8 mouse cellular contexts compared by ENCODE assay signal in the genomic region with DNA sequence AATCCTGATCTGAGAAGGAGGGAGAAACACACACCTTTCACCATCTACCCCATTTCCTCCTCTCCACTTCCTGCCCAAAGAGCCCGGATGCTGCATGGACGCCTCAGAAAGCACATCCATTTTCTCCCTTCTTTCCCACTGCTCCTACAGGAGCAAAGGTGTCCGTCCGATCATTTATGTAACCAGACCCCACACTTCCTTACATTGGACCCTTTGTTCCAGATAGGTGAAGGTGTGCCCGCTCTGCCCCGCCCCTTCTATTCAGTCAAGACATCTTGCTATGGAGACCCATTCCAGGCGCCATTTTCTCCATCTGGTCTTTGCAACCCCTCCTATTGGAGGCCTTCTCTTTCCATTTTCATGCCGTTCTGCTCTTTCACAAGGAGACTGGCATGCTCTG. TPM values are rescaled to one million over a fixed set of nuclear protein-coding genes. Genes with fewer than 3 reads are reported as not detected.
DNase-seq lines count a peak whose midpoint lies in the region; TF ChIP-seq lines count a peak whose summit lies in the region.

No protein-coding gene starts in this region.

- H3K9me3 ChIP-seq in embryonic facial prominence, embryonic 10.5 days, result peaks cover 53% of the 10 kb centered on the region
- H3K9me3 ChIP-seq in limb, embryonic 10.5 days (replicated peaks), result peaks cover 30% of the 10 kb centered on the region

- no peaks in the 10 kb centered on the region for H3K36me3 ChIP-seq in kidney, adult 2 months (ENCODE audit: control insufficient read depth, insufficient read depth, low read length)
- H3K36me3 ChIP-seq in embryonic facial prominence, embryonic 10.5 days (replicated peaks), result peaks cover 71% of the 10 kb centered on the region
- H3K36me3 ChIP-seq in limb, embryonic 10.5 days, result peaks cover 47% of the 10 kb centered on the region

- H3K4me3 ChIP-seq in kidney, adult 2 months (ENCODE audit: insufficient read depth, low read depth, low read length), result no peak overlapping the region
- peak overlapping the region; percentile 74 for H3K4me3 ChIP-seq in embryonic facial prominence, embryonic 10.5 days
- H3K4me3 ChIP-seq in limb, embryonic 10.5 days, result peak overlapping the region; percentile 68
- peak overlapping the region; percentile 41 for H3K4me3 ChIP-seq in olfactory bulb, adult 2 months (ENCODE audit: insufficient read depth, low read depth, low read length)

- H3K27ac ChIP-seq in kidney, adult 2 months (ENCODE audit: insufficient read depth, low read depth, low read length), result no peak overlapping the region
- peak overlapping the region; percentile 96 for H3K27ac ChIP-seq in embryonic facial prominence, embryonic 10.5 days (replicated peaks)
- H3K27ac ChIP-seq in limb, embryonic 10.5 days, result peak overlapping the region; percentile 94
- H3K27ac ChIP-seq in olfactory bulb, adult 2 months (ENCODE audit: insufficient read depth, low read depth, low read length), result no peak overlapping the region

- TF ChIP-seq POLR2A in kidney, adult 2 months (IDR thresholded peaks at IDR 0.05; ENCODE audit: low read depth, low read length), result no peak
- TF ChIP-seq POLR2A in olfactory bulb, adult 2 months (IDR thresholded peaks at IDR 0.05; ENCODE audit: insufficient read depth, low read depth, low read length), result no peak

- TF ChIP-seq CTCF in kidney, adult 2 months (conservative IDR thresholded peaks at IDR 0.05; ENCODE audit: insufficient read depth, insufficient read length, low read depth, low read length), result no peak
- TF ChIP-seq CTCF in olfactory bulb, adult 2 months (IDR thresholded peaks at IDR 0.05; ENCODE audit: insufficient read depth, low read depth, low read length), result no peak

- 59% methylated on average over 8 of the region's 8 CpGs for WGBS in kidney, adult 2 months
- WGBS in embryonic facial prominence, embryonic 10.5 days, result 49% methylated on average over 8 of the region's 8 CpGs
- 49% methylated on average over 8 of the region's 8 CpGs for WGBS in limb, embryonic 10.5 days
- WGBS in olfactory bulb, adult 2 months, result 47% methylated on average over 8 of the region's 8 CpGs

- DNase-seq in kidney, postnatal 4 days, result peak; percentile 34 to 45
- DNase-seq in kidney, adult 2 months, result no peak
- DNase-seq in embryonic facial prominence, embryonic 10.5 days (ENCODE audit: low spot score), result peak; percentile 63
- DNase-seq in limb, embryonic 10.5 days (ENCODE audit: low spot score), result peak; percentile 63
- DNase-seq in cerebellum, adult 11-12 months, result no peak
- no peak for DNase-seq in adrenal gland, adult 2 months
- no peak for DNase-seq in spleen, postnatal 36 days (ENCODE audit: low spot score in 2 of 2)

- no peaks in the 10 kb centered on the region for H3K4me1 ChIP-seq in kidney, adult 2 months (ENCODE audit: control insufficient read depth, insufficient read depth, low read length)
- H3K4me1 ChIP-seq in embryonic facial prominence, embryonic 10.5 days, result peaks cover 62% of the 10 kb centered on the region
- H3K4me1 ChIP-seq in limb, embryonic 10.5 days, result peaks cover 41% of the 10 kb centered on the region
- H3K4me1 ChIP-seq in olfactory bulb, adult 2 months (ENCODE audit: control insufficient read depth, insufficient read depth, low read length), result peaks cover under 1% of the 10 kb centered on the region; the same call in 1 of the 2 replicates

- no peaks in the 10 kb centered on the region for H3K27me3 ChIP-seq in kidney, adult 2 months (replicated peaks; ENCODE audit: control insufficient read depth, insufficient read depth, low read length)
- H3K27me3 ChIP-seq in embryonic facial prominence, embryonic 10.5 days (replicated peaks; ENCODE audit: low read depth, poor library complexity, severe bottlenecking), result peaks cover 33% of the 10 kb centered on the region
- H3K27me3 ChIP-seq in limb, embryonic 10.5 days (ENCODE audit: low read depth, poor library complexity, severe bottlenecking), result peaks cover 26% of the 10 kb centered on the region

RNA-seq across cellular contexts. Expression of a gene that starts 10.3 kb away (rescaled TPM):
- 872 and 1,035 TPM in 2 replicates for polyA plus RNA-seq in kidney, adult 2 months (2012; rRNA removed)
- 1,270 and 1,303 TPM in 2 replicates for polyA plus RNA-seq in embryonic facial prominence, embryonic 10.5 days (2016; fragmentation: Nextera tagmentation; extraction: Ambion mirVana)
- polyA plus RNA-seq in limb, embryonic 10.5 days (2016; fragmentation: Nextera tagmentation; extraction: Ambion mirVana), result 1,045 and 1,269 TPM in 2 replicates
- polyA plus RNA-seq in olfactory bulb, adult 2 months (2012; ENCODE audit: insufficient read depth, insufficient read length, low replicate concordance, missing spikeins), result 195 and 698 TPM in 2 replicates
- 1,000 to 10,000 TPM; 2,774 to 2,898 TPM for total RNA-seq in adrenal gland, adult 2 months (2021)
- 1,329 and 1,576 TPM in 2 replicates for polyA plus RNA-seq in adrenal gland, adult 2 months (2012; rRNA removed)

RNA-seq across cellular contexts. Expression of a gene that starts 52.1 kb away (rescaled TPM):
- not detected in 2 replicates for polyA plus RNA-seq in kidney, adult 2 months (2012; rRNA removed)
- polyA plus RNA-seq in embryonic facial prominence, embryonic 10.5 days (2016; fragmentation: Nextera tagmentation; extraction: Ambion mirVana), result 11.9 and 14.6 TPM in 2 replicates
- 14.9 and 15.2 TPM in 2 replicates for polyA plus RNA-seq in limb, embryonic 10.5 days (2016; fragmentation: Nextera tagmentation; extraction: Ambion mirVana)
- polyA plus RNA-seq in olfactory bulb, adult 2 months (2012; ENCODE audit: insufficient read depth, insufficient read length, low replicate concordance, missing spikeins), result not detected in 2 replicates
- total RNA-seq in adrenal gland, adult 2 months (2021), result 1 to 10 TPM; 2.1 to 2.5 TPM
- 0.07 TPM in 1 of 2 replicates, not detected in the other for polyA plus RNA-seq in adrenal gland, adult 2 months (2012; rRNA removed)

Comparison
In these comparisons a context has a peak if more than half of its experiments do, and no peak if none do; other contexts are left out.
1. DNase-seq: peak in kidney, postnatal 4 days (2 of 2), embryonic facial prominence, embryonic 10.5 days (single experiment) and limb, embryonic 10.5 days (single experiment); none in kidney, adult 2 months (single experiment), cerebellum, adult 11-12 months (single experiment), adrenal gland, adult 2 months (single experiment) and spleen, postnatal 36 days (0 of 2).
2. H3K27ac ChIP-seq: peak in embryonic facial prominence, embryonic 10.5 days (single experiment) and limb, embryonic 10.5 days (single experiment); none in kidney, adult 2 months (single experiment) and olfactory bulb, adult 2 months (single experiment).
3. RNA of a gene that starts 52.1 kb away (polyA plus RNA-seq): 14.9 to 15.2 TPM in limb, embryonic 10.5 days and 11.9 to 14.6 TPM in embryonic facial prominence, embryonic 10.5 days; 0.07 TPM in adrenal gland, adult 2 months, not detected in kidney, adult 2 months and not detected in olfactory bulb, adult 2 months; every median in the first group is over 10 times any median in the second.